ENCODE assay signal across 8 mouse cellular contexts in the genomic region with DNA sequence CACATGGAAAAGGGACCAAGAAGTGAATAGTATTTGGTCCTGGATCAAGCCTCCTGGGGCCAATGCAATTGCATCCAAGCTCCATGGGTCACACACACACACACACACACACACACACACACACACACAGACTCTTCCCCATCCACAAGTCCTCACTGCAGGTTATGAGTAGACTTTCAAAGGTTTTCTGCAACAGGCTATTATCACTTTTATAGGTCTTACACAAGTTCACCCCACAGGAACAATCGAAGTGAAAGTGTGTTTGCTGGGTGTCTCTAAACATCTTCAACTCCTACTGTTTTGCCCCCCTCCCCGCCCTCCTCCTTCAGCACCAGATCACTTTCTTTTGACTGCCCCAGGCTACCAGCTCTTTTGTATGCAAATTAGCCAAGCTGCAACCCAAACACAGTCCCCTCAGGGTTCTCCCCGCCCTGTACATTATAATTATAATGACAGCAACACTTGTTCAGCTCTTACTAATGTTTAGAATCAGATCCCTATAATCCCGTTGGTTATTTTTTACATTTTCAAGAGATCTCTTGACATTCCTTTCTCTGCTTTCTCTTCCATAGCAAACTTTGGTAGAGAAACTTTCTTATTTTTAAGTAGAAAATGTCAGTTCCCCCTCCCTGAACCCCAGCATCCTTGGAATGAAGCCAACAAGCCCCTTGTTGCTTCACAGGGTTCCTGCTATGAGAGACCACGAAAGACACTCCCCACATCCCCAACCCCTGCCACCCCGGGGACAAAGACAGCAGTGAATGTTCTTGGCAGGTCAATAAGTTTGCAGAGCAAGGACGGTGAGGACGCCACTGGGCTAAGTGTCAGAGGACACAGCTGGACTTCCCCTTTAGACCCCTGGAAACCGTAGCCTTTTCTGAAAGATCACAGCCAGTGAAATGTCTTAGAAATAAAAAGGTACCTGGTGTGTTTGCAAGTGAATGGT. TPM values are rescaled to one million over a fixed set of nuclear protein-coding genes. Genes with fewer than 3 reads are reported as not detected.
DNase-seq lines count a peak whose midpoint lies in the region; ATAC-seq and TF ChIP-seq lines count a peak whose summit lies in the region.

No protein-coding gene starts in this region.

- peak overlapping the region; percentile 11; the same call in 1 of the 2 replicates for H3K27ac ChIP-seq in left cerebral cortex, adult 2 months
- peak overlapping the region; percentile 20; the same call in 1 of the 2 replicates for H3K27ac ChIP-seq in hindbrain, postnatal 0 days
- no peak overlapping the region for H3K27ac ChIP-seq in neural tube, embryonic 12.5 days

- no peak for ATAC-seq in hindbrain, postnatal 0 days
- peak; percentile 63 for ATAC-seq in neural tube, embryonic 12.5 days (ENCODE audit: low FRiP score, low read depth)

- H3K4me1 ChIP-seq in hindbrain, postnatal 0 days (ENCODE audit: insufficient read depth, low read length) = peaks cover 17% of the 10 kb centered on the region
- H3K4me1 ChIP-seq in neural tube, embryonic 12.5 days = peaks cover 18% of the 10 kb centered on the region

- H3K36me3 ChIP-seq in hindbrain, postnatal 0 days (ENCODE audit: insufficient read depth, low read length) = no peaks in the 10 kb centered on the region
- no peaks in the 10 kb centered on the region for H3K36me3 ChIP-seq in neural tube, embryonic 12.5 days

- no peaks in the 10 kb centered on the region for H3K27me3 ChIP-seq in hindbrain, postnatal 0 days (ENCODE audit: insufficient read depth, low read length)
- H3K27me3 ChIP-seq in neural tube, embryonic 12.5 days (replicated peaks) = peaks cover 3% of the 10 kb centered on the region; the same call in 1 of the 2 replicates

- H3K4me2 ChIP-seq in hindbrain, postnatal 0 days (ENCODE audit: low read depth, low read length) = peak overlapping the region; percentile 55
- peak overlapping the region; percentile 56 for H3K4me2 ChIP-seq in neural tube, embryonic 12.5 days (replicated peaks)

- peak overlapping the region; percentile 4; the same call in 1 of the 2 replicates for H3K4me3 ChIP-seq in left cerebral cortex, adult 2 months
- peak overlapping the region; percentile 28 for H3K4me3 ChIP-seq in hindbrain, postnatal 0 days (ENCODE audit: low read length)
- H3K4me3 ChIP-seq in neural tube, embryonic 12.5 days = peak overlapping the region; percentile 20

- intact Hi-C loops in left cerebral cortex, adult 2 months (cut with DNase I) = no loop called here

- 6% methylated on average over 9 of the region's 9 CpGs for WGBS in hindbrain, postnatal 0 days
- 4% methylated on average over 9 of the region's 9 CpGs for WGBS in neural tube, embryonic 12.5 days

- no peak for DNase-seq in left cerebral cortex, adult 2 months (ENCODE audit: extremely low spot score in 1 of 2, low spot score in 2 of 2)
- DNase-seq in left cerebral cortex, adult 11 months (ENCODE audit: low spot score) = no peak
- peak; percentile 31 for DNase-seq in embryo, embryonic 11 days
- DNase-seq in hindbrain, postnatal 0 days (ENCODE audit: low spot score) = no peak
- no peak for DNase-seq in cerebellum, adult 11-12 months
- DNase-seq in cerebellum, adult 8-10 months = no peak
- DNase-seq in ovary, postnatal 36 days (ENCODE audit: low spot score) = no peak

- no peak for TF ChIP-seq CTCF in left cerebral cortex, adult 2 months (IDR thresholded peaks at IDR 0.05)
- no peak for TF ChIP-seq CTCF in hindbrain, postnatal 0 days (IDR thresholded peaks at IDR 0.05; ENCODE audit: low read depth)

- no peaks in the 10 kb centered on the region for H3K9me3 ChIP-seq in hindbrain, postnatal 0 days (ENCODE audit: low read length)
- no peaks in the 10 kb centered on the region for H3K9me3 ChIP-seq in neural tube, embryonic 12.5 days

- H3K9ac ChIP-seq in hindbrain, postnatal 0 days (replicated peaks; ENCODE audit: low read length) = peak overlapping the region; percentile 38; the same call in 1 of the 2 replicates
- no peak overlapping the region; the same call in 1 of the 2 replicates for H3K9ac ChIP-seq in neural tube, embryonic 12.5 days

RNA-seq across cellular contexts. Expression of gene Thbs2, which starts 0.7 kb away (rescaled TPM):
- 1 to 10 TPM; 4.2 to 4.6 TPM for total RNA-seq in left cerebral cortex, adult 2 months (2021)
- total RNA-seq in hindbrain, postnatal 0 days (2014; rRNA removed) = 9.8 and 10.8 TPM in 2 replicates
- 5.1 and 5.5 TPM in 2 replicates for polyA plus RNA-seq in hindbrain, postnatal 0 days (2015; fragmentation: Nextera tagmentation; extraction: Ambion mirVana)
- 5.4 and 7.0 TPM in 2 replicates for polyA plus RNA-seq in neural tube, embryonic 12.5 days (2016; fragmentation: Nextera tagmentation; extraction: Ambion mirVana)
